Mouse (Mus musculus): ENCODE measurements at regions not wholly inside any gene's neighbourhood (a gene's known extent, or its start where the extent isn't known, plus 50 kb on each side); places are given as distances from the start of the nearest gene placed in this dataset.

GRCm38 (mm10) chr10:19086995-19087394 is 71.5 kb upstream of the Tnfaip3 start:
- TF ChIP-seq GATA1 (IDR thresholded peaks at IDR 0.05; ENCODE audit: borderline replicate concordance, low read length) (no peak), FLI1 (IDR thresholded peaks at IDR 0.05; ENCODE audit: low read length) (no peak)
